Mouse (Mus musculus): ENCODE measurements around the gene Igf1r. TPM values are rescaled to one million over a fixed set of nuclear protein-coding genes. Genes with fewer than 3 reads are reported as not detected.
"Not testable (repeated sequence)": the region's sequence is repeated elsewhere in the genome, so short reads cannot be mapped to it uniquely, and the experiment has no call there.

Gene Igf1r
- polyA plus RNA-seq, 1 experiment from 2014 or later: 36.8 TPM

DNA sequence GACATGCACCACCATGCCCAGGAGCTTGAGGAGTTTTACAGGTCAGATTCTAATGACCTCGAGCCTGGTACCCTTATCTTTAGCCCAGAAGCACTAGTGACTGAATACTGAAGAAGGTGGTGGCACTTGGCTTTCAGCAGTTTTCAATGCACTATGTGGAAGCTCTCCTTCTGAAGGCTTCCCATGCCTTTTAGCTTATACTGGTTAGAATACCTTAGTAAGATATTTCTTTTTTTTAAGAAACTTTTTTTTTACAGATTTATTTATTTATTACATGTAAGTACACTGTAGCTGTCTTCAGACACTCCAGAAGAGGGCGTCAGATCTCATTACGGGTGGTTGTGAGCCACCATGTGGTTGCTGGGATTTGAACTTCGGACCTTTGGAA, 330.5 kb downstream of the Igf1r start:
- H3K27me3 ChIP-seq; ATAC-seq (ENCODE audit: low FRiP score, low read depth); H3K36me3 ChIP-seq; H3K9me3 ChIP-seq; H3K4me2 ChIP-seq (replicated peaks); H3K27ac ChIP-seq; H3K9ac ChIP-seq; H3K4me3 ChIP-seq: not testable (repeated sequence)
- H3K4me1 ChIP-seq: peaks cover 34% of the 10 kb centered on the region
- 81% methylated on average over 4 of the region's 4 CpGs for WGBS

Other genes with a start within 250 kb of the Igf1r start
- 0.93 and 0.98 TPM in 2 replicates for gene Synm, start 193.1 kb upstream of the Igf1r start, polyA plus RNA-seq (2015; fragmentation: Nextera tagmentation; extraction: Ambion mirVana)

All from limb, embryonic 13.5 days (tissue).